Mouse (Mus musculus) frontal cortex, adult (tissue): Measurements from ENCODE around the gene Tnfrsf11a.
A peak's percentile ranks its signal among the peaks of the same experiment; 100 is the strongest.

Experiments used
- ATAC-seq: cut with Nextera tagmentation; 2 replicates; pipeline ENCODE4 v1.9.2; 2017; ENCODE audit warnings: mild to moderate bottlenecking, moderate library complexity, mixed read lengths; ENCODE audit not compliant: low TSS enrichment

Tnfrsf11a gene

DNA sequence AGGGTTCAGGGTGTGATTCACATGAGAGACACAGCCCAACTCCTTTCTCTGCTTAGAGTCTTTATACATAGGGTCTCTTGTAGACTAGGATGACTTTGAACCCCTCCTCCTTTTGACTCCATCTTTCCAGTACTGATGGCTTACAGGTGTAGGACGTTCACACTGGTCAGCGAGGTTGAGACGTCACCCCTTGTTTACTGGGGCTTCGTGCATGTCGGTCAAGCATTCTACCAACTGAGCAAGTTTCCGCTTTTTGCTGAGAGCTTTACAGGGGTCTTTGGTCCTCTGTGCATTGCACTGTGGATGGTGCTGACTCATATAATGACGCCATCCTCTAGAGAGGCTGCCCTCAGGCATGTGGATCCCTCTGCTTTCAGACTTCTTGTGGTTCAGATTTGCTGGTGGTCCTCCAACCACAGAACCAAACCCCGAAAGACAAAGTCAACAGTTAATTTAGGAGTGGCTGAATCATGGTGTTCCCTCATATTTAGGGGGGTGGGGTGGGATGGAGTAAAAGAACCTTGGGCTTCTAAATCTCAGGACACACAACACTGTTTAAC is 47.3 kb downstream of the Tnfrsf11a start:
- ATAC-seq, result no peak

DNA sequence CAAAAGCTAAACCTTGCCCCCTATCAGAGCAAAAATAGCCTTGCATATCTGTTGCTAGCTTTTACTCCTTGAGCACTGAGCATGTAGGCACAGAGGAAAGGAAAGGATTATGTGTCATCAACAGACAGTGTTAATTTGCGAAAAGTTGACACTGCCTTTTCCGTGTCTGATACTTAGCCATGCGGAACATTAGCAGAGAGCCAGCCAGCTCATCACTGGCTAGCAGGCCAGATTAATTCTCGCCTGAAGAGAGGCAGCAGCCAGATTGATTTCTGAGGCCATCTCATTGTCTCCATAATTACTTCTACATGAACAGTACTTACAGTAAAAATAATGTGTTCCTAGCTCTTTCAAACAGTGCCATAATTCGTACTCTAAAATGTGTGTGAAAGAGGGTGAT is 48.7 kb downstream of the Tnfrsf11a start:
- no peak for ATAC-seq

DNA sequence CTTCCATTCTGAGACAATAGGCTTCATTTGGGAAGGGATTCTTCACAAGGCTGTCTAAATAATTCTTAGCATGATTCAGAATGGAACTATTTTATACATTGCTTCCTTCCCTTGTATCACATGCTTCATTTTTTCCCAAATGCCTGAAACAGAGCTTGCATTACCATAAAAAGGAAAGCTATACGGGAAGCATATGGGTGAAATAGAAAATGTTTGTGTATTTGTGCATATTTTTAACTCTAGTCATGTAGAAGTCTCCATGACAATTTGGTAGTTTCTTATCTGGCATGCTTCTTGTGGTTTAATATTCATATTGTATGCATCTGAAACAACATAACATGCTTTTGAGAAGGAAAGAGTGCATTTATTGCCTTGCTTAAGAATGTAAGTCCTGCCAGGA is 52.3 kb downstream of the Tnfrsf11a start:
- ATAC-seq, result peak; percentile 64

DNA sequence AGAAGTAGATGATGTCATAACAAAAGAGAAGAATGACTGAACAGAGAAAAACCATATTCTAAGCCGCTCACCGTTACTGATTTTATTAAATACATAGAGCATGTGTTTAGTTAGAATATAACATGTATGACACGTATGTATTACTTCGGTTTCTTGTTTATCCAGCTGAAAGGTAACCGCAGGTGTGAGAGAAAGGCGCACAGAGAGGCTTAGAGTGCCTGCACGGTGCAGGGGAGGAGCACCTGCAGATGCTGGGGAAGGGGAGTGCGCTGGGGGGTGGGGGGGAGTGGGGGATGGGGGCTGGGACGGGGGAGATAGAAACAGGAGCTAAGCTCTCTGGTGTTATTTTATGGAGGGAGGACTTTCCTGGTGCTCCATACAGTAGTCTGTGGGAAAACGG is 62.4 kb downstream of the Tnfrsf11a start:
- ATAC-seq, result no peak

DNA sequence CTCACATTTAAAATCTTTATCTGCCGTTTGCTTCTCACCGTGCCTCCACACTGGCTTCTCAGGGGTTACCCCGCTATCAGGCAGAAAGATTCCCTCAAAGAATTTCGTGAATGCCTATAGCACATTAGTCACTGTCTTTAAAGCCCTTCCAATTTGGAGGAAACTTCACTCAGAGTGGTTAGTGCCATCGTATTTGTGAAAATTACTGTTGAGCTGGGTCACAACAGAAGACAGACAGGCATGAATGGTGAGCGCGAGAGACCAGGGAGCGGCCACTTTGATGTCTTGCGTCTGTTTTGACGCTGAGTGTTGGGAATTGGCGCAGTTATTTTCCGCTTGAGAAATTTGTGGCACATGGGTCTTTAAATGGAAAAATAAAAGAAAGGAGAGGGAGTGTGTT is 62.9 kb downstream of the Tnfrsf11a start:
- ATAC-seq, result no peak; the same call in 1 of the 2 replicates

DNA sequence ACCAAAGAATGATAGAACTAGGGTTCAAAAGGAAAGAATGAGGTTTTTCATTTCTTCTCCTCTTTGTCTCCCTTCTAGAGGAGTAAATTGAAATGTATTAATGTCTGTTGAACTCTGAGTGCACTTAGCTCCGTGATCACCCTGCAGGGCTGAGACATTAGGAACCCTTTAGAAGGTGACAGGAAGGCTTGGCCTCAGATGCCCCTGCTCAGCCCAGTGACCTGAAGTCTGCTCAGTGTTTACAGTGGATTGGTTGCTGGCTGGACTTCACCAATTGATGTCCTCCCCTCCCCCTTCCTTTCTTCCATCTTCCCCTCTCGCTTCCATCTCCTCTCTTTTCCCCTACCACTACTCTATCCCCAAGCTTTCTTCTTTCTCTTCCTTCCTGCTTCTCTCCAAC is 63.3 kb downstream of the Tnfrsf11a start:
- ATAC-seq, result no peak

DNA sequence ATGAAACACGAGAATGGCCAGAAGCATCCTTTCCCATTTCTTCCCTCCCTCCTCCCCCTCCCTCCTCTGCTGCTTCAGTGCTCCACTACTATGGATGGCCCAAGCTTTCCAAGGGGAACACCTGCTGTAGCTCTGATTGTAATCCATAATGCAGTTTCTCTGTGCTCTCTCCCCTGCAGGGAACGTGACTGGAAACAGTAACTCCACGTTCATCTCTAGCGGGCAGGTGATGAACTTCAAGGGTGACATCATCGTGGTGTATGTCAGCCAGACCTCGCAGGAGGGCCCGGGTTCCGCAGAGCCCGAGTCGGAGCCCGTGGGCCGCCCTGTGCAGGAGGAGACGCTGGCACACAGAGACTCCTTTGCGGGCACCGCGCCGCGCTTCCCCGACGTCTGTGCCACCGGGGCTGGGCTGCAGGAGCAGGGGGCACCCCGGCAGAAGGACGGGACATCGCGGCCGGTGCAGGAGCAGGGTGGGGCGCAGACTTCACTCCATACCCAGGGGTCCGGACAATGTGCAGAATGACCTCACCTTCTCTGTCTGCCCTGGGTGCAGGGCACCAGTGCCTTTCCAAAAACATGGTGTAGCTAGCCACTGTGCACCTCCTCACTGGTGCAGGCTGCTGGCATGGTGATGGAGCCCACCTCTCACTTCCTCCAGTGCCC is 64.0 kb downstream of the Tnfrsf11a start:
- ATAC-seq, result peak; percentile 50

DNA sequence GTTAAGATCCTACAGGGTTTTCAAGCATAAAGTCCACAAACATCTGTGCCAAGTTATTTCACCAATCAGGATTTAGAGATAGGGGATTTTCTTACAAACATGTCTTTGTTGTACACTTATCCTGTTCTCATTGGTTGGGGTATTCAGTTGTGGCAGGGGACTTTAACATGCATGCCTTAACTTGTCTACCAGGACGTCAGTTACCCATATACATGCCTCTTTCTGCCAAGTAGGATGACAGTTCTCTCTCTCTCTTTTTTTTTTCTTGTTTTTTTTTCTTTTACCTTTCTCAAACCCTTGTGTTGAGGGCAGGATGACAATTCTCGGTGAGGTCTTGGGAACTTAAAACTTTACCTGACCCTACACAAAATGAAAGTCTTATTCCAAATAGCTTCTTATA is 65.9 kb downstream of the Tnfrsf11a start:
- ATAC-seq, result no peak

DNA sequence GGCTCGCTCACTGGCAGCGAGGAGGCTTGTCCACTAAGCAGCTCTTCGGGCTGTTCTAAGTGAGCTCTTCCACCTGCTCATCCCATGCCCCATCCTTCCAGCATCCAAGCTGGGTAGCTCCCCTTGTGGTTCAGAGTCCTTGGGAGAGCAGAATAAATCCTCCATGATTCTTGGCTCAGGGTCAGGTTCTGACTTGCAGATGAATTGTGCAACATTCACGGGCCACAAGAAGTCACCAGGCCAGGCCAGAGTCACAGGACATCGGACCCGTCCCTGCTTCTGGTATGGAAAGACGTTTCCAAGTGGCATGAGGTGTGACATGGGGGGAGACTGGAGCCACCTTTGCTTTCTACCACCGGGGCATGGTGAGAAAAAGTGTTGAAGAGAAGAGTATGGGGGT is 68.3 kb downstream of the Tnfrsf11a start:
- no peak for ATAC-seq

DNA sequence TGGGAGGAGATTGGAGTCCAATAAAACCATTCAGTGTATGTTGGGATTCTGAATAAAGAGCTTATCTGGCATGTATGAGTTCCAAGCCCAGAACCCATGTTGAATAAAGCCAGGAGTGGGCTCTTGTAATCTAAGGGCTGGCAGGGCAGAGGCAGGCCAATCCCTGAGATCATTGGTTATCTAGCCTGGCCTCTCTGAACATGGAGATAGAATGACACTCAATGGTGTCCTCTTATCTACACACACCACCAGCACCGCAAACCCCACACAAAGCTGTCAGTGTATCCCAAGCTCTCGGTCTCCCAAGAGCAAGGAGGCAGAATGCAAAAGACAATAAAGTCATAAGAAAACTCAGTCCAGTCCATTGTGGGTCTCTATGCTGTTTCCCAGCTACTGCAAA is 70.8 kb downstream of the Tnfrsf11a start:
- no peak for ATAC-seq

DNA sequence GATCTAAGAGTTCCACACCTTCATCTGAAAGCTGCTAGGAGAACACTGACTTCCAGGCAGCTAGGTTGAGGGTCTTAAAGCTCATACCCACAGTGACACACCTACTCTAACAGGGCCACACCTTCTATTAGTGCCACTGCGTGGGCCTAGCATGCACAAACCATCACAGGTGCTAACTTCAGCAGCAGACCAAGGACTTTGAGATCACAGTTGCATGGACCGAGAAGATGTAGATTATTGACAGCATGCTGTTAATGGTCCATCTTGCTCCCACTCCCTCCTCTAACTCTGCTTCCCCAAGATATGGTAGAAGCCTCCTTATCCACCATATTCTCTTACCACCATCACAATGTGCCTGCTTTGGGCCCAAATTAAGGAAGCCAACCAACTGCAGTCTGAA is 79.2 kb downstream of the Tnfrsf11a start:
- no peak for ATAC-seq

DNA sequence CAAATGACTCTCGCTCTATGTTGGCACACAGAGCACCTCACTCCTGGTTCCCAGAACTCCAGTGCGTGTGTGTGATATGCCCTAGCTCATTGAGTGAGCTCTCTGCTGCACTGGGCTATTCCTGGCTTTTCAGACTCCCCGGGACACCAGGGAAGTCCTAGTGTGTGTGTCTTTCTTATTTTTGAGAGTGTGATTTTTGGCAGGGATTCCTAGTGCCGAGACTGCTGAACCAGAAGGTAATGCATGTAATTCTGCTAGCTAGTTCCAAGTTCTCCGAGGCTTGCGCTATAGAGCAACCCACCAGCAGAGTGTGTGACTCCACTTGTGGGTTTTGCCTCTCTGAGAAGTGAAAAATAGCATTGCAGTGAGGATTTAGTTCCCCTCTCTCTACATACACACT is 96.1 kb downstream of the Tnfrsf11a start:
- peak; percentile 97 for ATAC-seq

DNA sequence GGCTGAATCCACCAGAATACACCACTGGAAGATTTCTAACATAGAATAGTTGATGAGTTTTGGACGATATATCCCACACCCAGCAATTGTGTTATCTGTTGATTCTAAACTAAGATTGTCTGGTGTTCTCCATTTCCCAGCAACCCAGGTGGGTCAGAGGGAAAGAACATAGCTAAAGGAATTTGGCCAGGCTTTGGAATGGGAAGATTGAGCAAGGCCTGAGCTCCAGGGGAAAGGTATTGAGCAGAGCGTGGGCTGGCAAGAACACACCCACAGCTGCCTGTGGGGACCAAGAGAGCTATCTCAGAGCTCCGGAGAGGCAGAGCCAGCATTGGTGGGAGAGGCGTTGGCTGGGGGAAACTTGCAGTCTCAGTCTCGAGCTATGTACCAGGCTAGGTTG is 97.3 kb downstream of the Tnfrsf11a start:
- ATAC-seq, result no peak

DNA sequence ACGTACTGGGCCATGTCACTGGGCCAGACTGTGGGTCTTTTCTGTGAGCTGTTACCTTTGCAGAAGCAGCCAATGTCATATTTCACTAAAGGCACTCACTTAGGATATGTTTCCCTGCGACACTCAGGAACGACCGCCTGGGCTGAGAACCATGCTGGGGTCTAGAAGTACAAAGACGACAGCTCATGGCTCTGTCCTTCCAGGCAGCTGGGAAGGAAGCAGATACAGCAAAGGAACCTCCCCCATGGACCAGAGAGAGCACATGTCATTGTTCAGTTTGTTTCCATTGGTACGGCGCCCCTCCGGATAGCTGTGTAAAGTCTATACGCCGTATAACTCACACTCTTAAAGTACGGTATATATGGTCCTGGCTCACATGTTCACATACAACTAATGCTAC is 97.9 kb downstream of the Tnfrsf11a start:
- no peak for ATAC-seq

DNA sequence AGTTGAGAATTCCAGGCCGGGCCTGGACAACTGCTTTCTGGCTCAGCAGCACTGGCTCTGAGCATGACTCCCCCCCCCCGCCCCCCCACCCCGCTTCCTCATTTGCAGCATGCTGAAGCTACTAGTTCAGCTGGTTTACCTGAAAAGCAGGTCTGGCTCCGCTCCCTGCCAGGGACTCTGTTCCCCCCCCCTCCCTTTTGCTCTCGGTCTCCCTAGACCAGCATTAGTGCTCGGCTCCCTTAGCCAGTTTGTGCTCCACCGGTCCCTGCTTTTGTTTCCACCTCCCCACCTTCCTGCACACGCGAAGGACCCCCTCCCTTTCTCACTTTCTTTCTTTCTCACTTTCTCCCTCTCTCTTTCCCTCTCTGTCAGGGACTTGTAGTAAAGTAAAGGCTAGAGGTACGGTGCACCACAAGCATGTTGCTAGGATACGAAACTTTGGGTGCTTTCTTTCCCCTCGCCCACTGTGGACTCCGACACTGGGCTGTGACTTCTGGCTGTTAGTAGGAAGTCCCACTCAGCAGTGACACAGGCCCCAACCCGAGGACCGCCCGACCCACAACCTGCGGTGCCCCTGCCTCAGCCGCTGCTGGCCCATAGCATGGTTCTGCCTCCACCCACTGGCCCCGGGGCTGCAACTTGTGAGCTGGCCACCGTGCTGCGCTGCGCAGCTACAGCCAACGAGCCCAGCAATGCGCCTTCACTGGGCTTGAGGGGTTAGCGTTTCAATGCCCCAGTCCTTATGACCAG is 100.2 kb downstream of the Tnfrsf11a start:
- no peak for ATAC-seq

DNA sequence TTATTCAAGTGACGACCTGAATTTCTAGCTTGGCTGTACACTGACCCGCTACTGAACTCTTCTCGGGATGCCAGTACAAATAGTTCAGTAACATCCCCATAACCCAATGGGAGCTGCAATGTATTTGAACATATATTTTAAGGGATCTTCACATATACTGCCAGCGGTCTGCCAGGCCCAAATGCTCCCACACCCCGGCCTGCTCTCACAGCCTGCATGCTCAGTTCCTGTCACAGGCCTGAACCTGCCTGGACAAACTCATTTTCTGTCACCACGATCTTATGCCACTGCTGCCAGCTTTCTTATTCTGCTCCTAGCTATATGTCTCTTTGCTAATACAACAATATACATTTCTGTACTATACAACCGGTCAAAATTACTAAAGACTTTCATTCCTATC is 100.9 kb downstream of the Tnfrsf11a start:
- ATAC-seq, result no peak

DNA sequence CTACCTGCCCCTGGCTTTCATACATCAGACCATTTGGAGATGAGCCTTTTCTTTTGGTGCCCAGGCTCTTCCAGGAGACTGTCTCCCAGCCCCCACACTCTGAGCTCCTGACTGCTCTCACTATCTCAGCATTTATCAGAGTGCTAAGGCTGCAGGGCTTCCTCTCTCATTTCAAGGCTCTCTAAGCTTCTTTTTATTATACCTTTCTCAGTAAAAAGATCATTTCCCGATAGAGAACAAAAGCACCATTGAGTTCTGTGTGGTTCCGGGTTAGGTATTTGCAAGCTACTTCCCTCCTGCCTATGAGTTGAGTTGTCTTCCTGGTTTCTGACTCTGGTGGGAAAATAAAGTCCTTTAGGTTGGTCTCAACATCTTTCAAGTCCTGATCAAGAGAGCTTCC is 103.0 kb downstream of the Tnfrsf11a start:
- no peak for ATAC-seq

DNA sequence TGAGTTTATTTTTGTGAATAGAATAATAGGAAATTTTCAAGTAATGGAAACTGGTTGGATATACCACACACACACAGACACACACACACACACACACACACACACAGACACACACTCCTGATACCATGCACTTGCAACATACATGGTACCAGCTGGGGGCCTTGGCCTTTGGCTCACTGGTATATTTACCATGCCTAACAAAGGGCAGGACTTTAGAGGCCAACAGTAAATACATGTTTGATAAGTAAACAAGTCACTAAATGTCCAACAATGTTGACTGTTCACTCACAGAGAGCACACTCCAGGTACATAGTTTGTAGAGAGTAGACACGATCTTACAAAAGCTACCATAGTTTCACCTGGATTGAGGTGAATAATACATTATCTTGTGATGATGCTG is 104.6 kb downstream of the Tnfrsf11a start:
- no peak for ATAC-seq

DNA sequence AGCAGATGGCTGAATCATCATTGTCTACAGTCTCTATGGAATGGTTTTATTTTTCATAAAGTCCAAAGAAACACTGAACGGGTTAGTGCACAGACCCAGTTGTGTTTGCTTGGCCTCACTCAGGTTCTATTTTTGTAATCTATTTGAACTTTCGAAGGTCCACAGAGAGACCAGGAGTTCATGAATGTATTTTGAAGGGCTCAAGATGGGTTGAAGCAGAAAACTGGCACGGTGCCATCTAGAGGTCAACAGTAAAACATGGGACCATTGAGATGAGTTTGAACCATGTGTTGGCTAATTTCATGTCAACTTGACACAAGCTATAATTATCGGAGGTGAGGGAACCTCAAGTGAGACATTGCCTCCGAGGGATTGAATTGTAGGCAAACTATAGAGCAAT is 105.1 kb downstream of the Tnfrsf11a start:
- ATAC-seq, result no peak

DNA sequence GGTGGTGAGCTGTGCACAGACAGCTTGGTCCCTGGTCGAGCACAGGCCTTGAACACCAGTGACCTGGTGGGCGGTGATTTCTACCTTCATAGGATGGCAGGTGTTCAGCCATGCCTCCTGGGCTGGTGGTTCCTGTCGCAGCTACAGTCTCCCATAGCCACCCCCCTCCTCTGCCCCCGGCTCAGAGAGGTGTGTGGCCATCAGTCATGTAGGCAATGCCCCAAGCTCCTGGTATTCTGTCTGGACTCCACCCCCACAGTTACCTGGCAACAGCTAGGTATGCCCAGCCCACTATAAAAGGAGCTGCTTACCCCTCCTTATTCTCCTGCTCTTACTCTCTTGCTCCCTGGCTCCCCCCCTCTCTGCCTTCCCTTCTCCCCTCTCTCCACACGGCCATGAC is 105.8 kb downstream of the Tnfrsf11a start:
- no peak for ATAC-seq

DNA sequence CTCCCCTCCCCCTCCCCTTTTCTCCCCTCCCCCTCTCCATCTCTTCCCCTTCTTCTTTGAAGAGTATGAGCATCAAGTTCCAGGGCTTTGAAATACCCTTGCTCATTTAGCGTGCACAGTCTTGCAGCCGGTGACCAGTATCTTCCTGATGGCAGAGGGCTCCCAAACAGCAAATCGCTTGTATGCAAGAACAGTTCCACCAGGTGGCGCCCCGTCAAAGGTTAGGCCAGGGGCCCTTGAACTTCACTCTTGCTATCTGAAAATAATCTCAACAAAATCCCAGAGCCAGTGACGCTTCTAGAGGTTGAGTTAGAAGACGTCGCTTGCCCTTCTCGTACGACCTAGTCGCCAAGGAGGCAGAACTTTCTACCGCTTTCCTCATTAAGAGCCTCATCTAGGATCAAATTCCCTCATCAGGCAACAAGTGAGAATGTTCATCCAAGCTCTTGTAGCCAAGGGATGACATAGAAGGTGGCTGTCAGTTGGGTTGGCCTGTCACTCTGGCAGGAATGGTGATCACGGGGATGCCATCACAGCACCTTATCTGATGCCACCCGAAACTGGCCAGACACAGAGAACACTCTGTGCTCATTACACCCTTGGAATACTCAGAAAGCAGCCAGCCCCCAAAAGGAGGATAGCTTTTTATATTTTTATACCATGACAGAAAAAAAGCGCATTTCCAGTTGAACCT is 110.7 kb downstream of the Tnfrsf11a start:
- ATAC-seq, result peak; percentile 85; the same call in 1 of the 2 replicates

DNA sequence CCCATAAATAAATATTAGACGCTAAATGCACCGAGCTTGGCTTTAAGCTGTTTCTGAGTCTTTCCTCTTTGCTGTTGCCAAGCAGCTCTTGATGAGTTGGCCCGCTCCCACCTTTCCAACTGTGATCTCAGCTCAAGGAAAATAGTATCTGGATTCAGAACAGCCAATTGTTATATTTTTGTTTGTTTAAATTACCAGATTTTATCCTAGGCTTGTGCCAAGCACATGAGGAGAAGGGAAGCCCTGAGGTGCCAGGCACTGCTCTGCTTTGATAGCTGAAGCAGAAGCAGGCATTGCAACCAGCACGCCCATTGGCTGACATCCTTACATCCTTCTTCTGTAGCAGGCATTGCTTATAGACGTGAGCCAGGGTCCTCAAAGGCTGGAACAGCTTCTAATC is 114.5 kb downstream of the Tnfrsf11a start:
- ATAC-seq, result no peak
